In genomic region chr13:104229181-104229580, GRCm38 (mm10) we compare ENCODE assay signal across 8 mouse cellular contexts. TPM values are rescaled to one million over a fixed set of nuclear protein-coding genes. Genes with fewer than 3 reads are reported as not detected.
DNase-seq lines count a peak whose midpoint lies in the region; ATAC-seq and TF ChIP-seq lines count a peak whose summit lies in the region.

No protein-coding gene starts in this region.

- TF ChIP-seq CTCF in heart, adult 2 months (IDR thresholded peaks at IDR 0.05): no peak
- no peak for TF ChIP-seq CTCF in CH12.LX (conservative IDR thresholded peaks at IDR 0.05 in 1 of 2, IDR thresholded peaks at IDR 0.05 in 1 of 2; ENCODE audit: low read depth in 2 of 2, low read length in 2 of 2)

- H3K9ac ChIP-seq in heart, adult 2 months (ENCODE audit: low read depth, low read length): no peak overlapping the region
- H3K9ac ChIP-seq in CH12.LX (ENCODE audit: insufficient read depth, low read depth): peak overlapping the region; percentile 84
- H3K9ac ChIP-seq in forebrain, embryonic 11.5 days (ENCODE audit: low read length): peak overlapping the region; percentile 88
- peak overlapping the region; percentile 87 for H3K9ac ChIP-seq in liver, embryonic 12.5 days

- intact Hi-C loops in heart, adult 2 months (cut with DNase I): loop anchor here (2.0 kb wide), 1 partner anchor 50 kb away; the partner anchor contains the start of genes Trappc13 and Trim23
- intact Hi-C loops in left cerebral cortex, postnatal 36 days (cut with DNase I): loop anchor here (10.0 kb wide), 1 partner anchor 556 kb away; no protein-coding TSS in a partner anchor

- no peak for DNase-seq in heart, adult 2 months
- DNase-seq in heart, postnatal 4 days: no peak
- DNase-seq in CH12.LX (ENCODE audit: extremely low read depth): peak; percentile 37
- DNase-seq in forebrain, embryonic 11.5 days (ENCODE audit: low spot score): no peak
- no peak for DNase-seq in right cerebral cortex, postnatal 10 days (ENCODE audit: low spot score in 2 of 2)
- DNase-seq in urinary bladder, postnatal 36 days (ENCODE audit: low spot score in 2 of 2): no peak
- DNase-seq in left cerebral cortex, postnatal 36 days (ENCODE audit: low spot score in 2 of 2): no peak

- H3K27ac ChIP-seq in heart, adult 2 months: no peak overlapping the region; the same call in 1 of the 2 replicates
- no peak overlapping the region for H3K27ac ChIP-seq in CH12.LX (ENCODE audit: insufficient read depth, low read depth)
- no peak overlapping the region for H3K27ac ChIP-seq in forebrain, embryonic 11.5 days (ENCODE audit: low read depth, low read length)
- peak overlapping the region; percentile 97 for H3K27ac ChIP-seq in liver, embryonic 12.5 days

- H3K4me1 ChIP-seq in heart, adult 2 months (ENCODE audit: control insufficient read depth, insufficient read depth, low read length): peaks cover 2% of the 10 kb centered on the region
- H3K4me1 ChIP-seq in CH12.LX (ENCODE audit: control insufficient read depth in 1 of 2, insufficient read depth in 2 of 2): peaks cover 0 to 21% of the 10 kb centered on the region in 2 experiments; a peak in 2 of 4 replicates
- peaks cover 3% of the 10 kb centered on the region; the same call in 1 of the 2 replicates for H3K4me1 ChIP-seq in forebrain, embryonic 11.5 days (replicated peaks; ENCODE audit: control insufficient read depth, insufficient read depth, low read length)
- H3K4me1 ChIP-seq in liver, embryonic 12.5 days: peaks cover 22% of the 10 kb centered on the region

- dilution Hi-C loops in CH12.LX (cut with MboI; ENCODE audit: extremely low pct_ligation_motif_present, extremely low pct_unique_long_range_greater_than_20kb, low sequenced_read_pairs): no loop called here

- no peak for TF ChIP-seq RAD21 in CH12.LX (IDR thresholded peaks at IDR 0.05; ENCODE audit: low read depth, low read length)

- H3K4me2 ChIP-seq in CH12.LX (ENCODE audit: insufficient read depth, low read depth, poor library complexity, severe bottlenecking): peak overlapping the region; percentile 61
- peak overlapping the region; percentile 55 for H3K4me2 ChIP-seq in forebrain, embryonic 11.5 days (ENCODE audit: low read depth, low read length, severe bottlenecking)
- peak overlapping the region; percentile 88 for H3K4me2 ChIP-seq in liver, embryonic 12.5 days

- peaks cover 6% of the 10 kb centered on the region for H3K36me3 ChIP-seq in heart, adult 2 months (ENCODE audit: control insufficient read depth, insufficient read depth, low read length)
- H3K36me3 ChIP-seq in CH12.LX (replicated peaks in 1 of 2; ENCODE audit: control insufficient read depth in 1 of 2, insufficient read depth in 1 of 2, low read length in 1 of 2): peaks cover 5 to 11% of the 10 kb centered on the region in 2 experiments
- no peaks in the 10 kb centered on the region for H3K36me3 ChIP-seq in forebrain, embryonic 11.5 days (ENCODE audit: control insufficient read depth, insufficient read depth, low read length)
- peaks cover 22% of the 10 kb centered on the region for H3K36me3 ChIP-seq in liver, embryonic 12.5 days

- H3K4me3 ChIP-seq in heart, adult 2 months: peak overlapping the region; percentile 84
- peak overlapping the region; percentile 64 to 86 (median 67) for H3K4me3 ChIP-seq in CH12.LX (replicated peaks in 1 of 3; ENCODE audit: low read depth in 2 of 3, low read length in 2 of 3, poor library complexity in 1 of 3)
- H3K4me3 ChIP-seq in forebrain, embryonic 11.5 days (ENCODE audit: low read depth, low read length): peak overlapping the region; percentile 72
- peak overlapping the region; percentile 81 for H3K4me3 ChIP-seq in liver, embryonic 12.5 days

- no peaks in the 10 kb centered on the region; the same call in 1 of the 2 replicates for H3K79me2 ChIP-seq in heart, adult 2 months (replicated peaks; ENCODE audit: control insufficient read depth, insufficient read depth, low read length)
- peaks cover 36% of the 10 kb centered on the region for H3K79me2 ChIP-seq in CH12.LX (replicated peaks; ENCODE audit: control insufficient read depth, extremely low read depth, insufficient read depth, poor library complexity, severe bottlenecking)

- TF ChIP-seq POLR2A in heart, adult 2 months (IDR thresholded peaks at IDR 0.05; ENCODE audit: insufficient read depth, low read depth, low read length): no peak
- no peak for TF ChIP-seq POLR2A in CH12.LX (IDR thresholded peaks at IDR 0.05; ENCODE audit: low read depth, low read length)

- in situ Hi-C loops in CH12.LX (cut with MboI; ENCODE audit: low pct_ligation_motif_present, low pct_unique_long_range_greater_than_20kb, low sequenced_read_pairs): no loop called here

- no peak for TF ChIP-seq EP300 in heart, adult 2 months (IDR thresholded peaks at IDR 0.05; ENCODE audit: insufficient read depth, low read depth, low read length)
- TF ChIP-seq EP300 in CH12.LX (IDR thresholded peaks at IDR 0.05; ENCODE audit: low read length): no peak

- 2% methylated on average over 15 of the region's 15 CpGs for WGBS in heart, adult 2 months
- 9% methylated on average over 15 of the region's 15 CpGs for WGBS in forebrain, embryonic 11.5 days
- WGBS in liver, embryonic 12.5 days (ENCODE audit: insufficient replicate concordance): 10% methylated on average over 15 of the region's 15 CpGs

- H3K27me3 ChIP-seq in heart, adult 2 months (ENCODE audit: control insufficient read depth, insufficient read depth, low read length): no peaks in the 10 kb centered on the region
- no peaks in the 10 kb centered on the region for H3K27me3 ChIP-seq in CH12.LX (replicated peaks)
- H3K27me3 ChIP-seq in forebrain, embryonic 11.5 days (ENCODE audit: control insufficient read depth, insufficient read depth, low read length): no peaks in the 10 kb centered on the region
- no peaks in the 10 kb centered on the region for H3K27me3 ChIP-seq in liver, embryonic 12.5 days (replicated peaks)

- ATAC-seq in forebrain, embryonic 11.5 days (replicated peaks; ENCODE audit: low FRiP score): peak; percentile 55
- ATAC-seq in liver, embryonic 12.5 days: peak; percentile 52

- H3K9me3 ChIP-seq in CH12.LX (replicated peaks; ENCODE audit: low read length): no peaks in the 10 kb centered on the region
- H3K9me3 ChIP-seq in forebrain, embryonic 11.5 days (ENCODE audit: control insufficient read depth, low read length): no peaks in the 10 kb centered on the region
- H3K9me3 ChIP-seq in liver, embryonic 12.5 days (replicated peaks): no peaks in the 10 kb centered on the region

TF ChIP-seq in CH12.LX, 34 proteins besides CTCF, POLR2A, EP300 and RAD21 (continues in another document):
- no peak for TF ChIP-seq MAFK (IDR thresholded peaks at IDR 0.05; ENCODE audit: insufficient replicate concordance, low read length)
- TF ChIP-seq E2F4 (IDR thresholded peaks at IDR 0.05; ENCODE audit: insufficient replicate concordance, low read depth, low read length): no peak

RNA-seq across cellular contexts. Expression of gene Ppwd1, which starts 0.5 kb away (rescaled TPM):
- total RNA-seq in heart, adult 2 months (2021): 1 to 10 TPM; 6.3 to 6.8 TPM
- 1.3 and 3.7 TPM in 2 replicates for polyA plus RNA-seq in heart, adult 2 months (2012; rRNA removed)
- 10 to 100 TPM; 10.2 to 11.6 TPM for total RNA-seq in heart, postnatal 4 days (2021)
- total RNA-seq in CH12.LX (2012; rRNA removed) (14.8 and 15.6 TPM in 2 replicates), CH12.LX (2014; rRNA removed) (23.0 and 25.4 TPM in 2 replicates)
- polyA plus RNA-seq in CH12.LX (2012; ENCODE audit: insufficient read length, low read depth): 20.7 and 22.6 TPM in 2 replicates
- polyA plus RNA-seq in forebrain, embryonic 11.5 days (2014; fragmentation: Nextera tagmentation; extraction: Ambion mirVana): 15.8 and 16.6 TPM in 2 replicates
- polyA plus RNA-seq in liver, embryonic 12.5 days (2016; fragmentation: Nextera tagmentation; extraction: Ambion mirVana): 12.7 and 12.9 TPM in 2 replicates
- total RNA-seq in left cerebral cortex, postnatal 36 days (2021): 10 to 100 TPM in 1 of 2 experiments, 1 to 10 TPM in 1; 9.3 to 13.7 TPM

RNA-seq across cellular contexts. Expression of gene Cenpk, which starts 0.8 kb away (rescaled TPM):
- total RNA-seq in heart, adult 2 months (2021): under 1 TPM; 0.29 to 0.32 TPM
- not detected in 2 replicates for polyA plus RNA-seq in heart, adult 2 months (2012; rRNA removed)
- 10 to 100 TPM; 10.2 to 13.5 TPM for total RNA-seq in heart, postnatal 4 days (2021)
- total RNA-seq in CH12.LX (2012; rRNA removed): 19.0 and 28.5 TPM in 2 replicates
- total RNA-seq in CH12.LX (2014; rRNA removed): 111 and 113 TPM in 2 replicates
- polyA plus RNA-seq in CH12.LX (2012; ENCODE audit: insufficient read length, low read depth): 26.7 and 35.5 TPM in 2 replicates
- polyA plus RNA-seq in forebrain, embryonic 11.5 days (2014; fragmentation: Nextera tagmentation; extraction: Ambion mirVana): 77.8 and 92.6 TPM in 2 replicates
- 89.2 and 94.6 TPM in 2 replicates for polyA plus RNA-seq in liver, embryonic 12.5 days (2016; fragmentation: Nextera tagmentation; extraction: Ambion mirVana)
- total RNA-seq in left cerebral cortex, postnatal 36 days (2021): 1 to 10 TPM; 1.0 to 1.2 TPM

RNA-seq across cellular contexts. Expression of gene Trim23, which starts 50.6 kb away (rescaled TPM):
- total RNA-seq in heart, adult 2 months (2021): 10 to 100 TPM; 20.4 to 22.3 TPM
- 3.9 and 8.1 TPM in 2 replicates for polyA plus RNA-seq in heart, adult 2 months (2012; rRNA removed)
- total RNA-seq in heart, postnatal 4 days (2021): 10 to 100 TPM; 17.8 to 19.9 TPM
- total RNA-seq in CH12.LX (2012; rRNA removed): 11.0 and 11.6 TPM in 2 replicates
- total RNA-seq in CH12.LX (2014; rRNA removed): 20.4 and 21.9 TPM in 2 replicates
- polyA plus RNA-seq in CH12.LX (2012; ENCODE audit: insufficient read length, low read depth): 9.0 and 10.3 TPM in 2 replicates
- 23.2 and 27.6 TPM in 2 replicates for polyA plus RNA-seq in forebrain, embryonic 11.5 days (2014; fragmentation: Nextera tagmentation; extraction: Ambion mirVana)
- polyA plus RNA-seq in liver, embryonic 12.5 days (2016; fragmentation: Nextera tagmentation; extraction: Ambion mirVana): 10.6 and 11.4 TPM in 2 replicates
- 10 to 100 TPM; 53.9 to 54.4 TPM for total RNA-seq in left cerebral cortex, postnatal 36 days (2021)

RNA-seq across cellular contexts. Expression of gene Trappc13, which starts 50.9 kb away (rescaled TPM):
- total RNA-seq in heart, adult 2 months (2021): 10 to 100 TPM; 34.3 to 38.1 TPM
- polyA plus RNA-seq in heart, adult 2 months (2012; rRNA removed): 7.9 and 15.2 TPM in 2 replicates
- total RNA-seq in heart, postnatal 4 days (2021): 10 to 100 TPM; 35.3 to 35.8 TPM
- total RNA-seq in CH12.LX (2012; rRNA removed): 30.2 and 35.1 TPM in 2 replicates
- 61.9 and 65.5 TPM in 2 replicates for total RNA-seq in CH12.LX (2014; rRNA removed)
- 34.6 and 38.6 TPM in 2 replicates for polyA plus RNA-seq in CH12.LX (2012; ENCODE audit: insufficient read length, low read depth)
- 85.0 and 101 TPM in 2 replicates for polyA plus RNA-seq in forebrain, embryonic 11.5 days (2014; fragmentation: Nextera tagmentation; extraction: Ambion mirVana)
- polyA plus RNA-seq in liver, embryonic 12.5 days (2016; fragmentation: Nextera tagmentation; extraction: Ambion mirVana): 39.5 and 42.6 TPM in 2 replicates
- total RNA-seq in left cerebral cortex, postnatal 36 days (2021): 10 to 100 TPM; 52.0 to 55.4 TPM

RNA-seq across cellular contexts. Expression of gene Adamts6, which starts 58.5 kb away (rescaled TPM):
- 1 to 10 TPM; 3.3 to 3.6 TPM for total RNA-seq in heart, adult 2 months (2021)
- 1.2 and 2.5 TPM in 2 replicates for polyA plus RNA-seq in heart, adult 2 months (2012; rRNA removed)
- total RNA-seq in heart, postnatal 4 days (2021): 10 to 100 TPM; 19.9 to 21.8 TPM
- total RNA-seq in CH12.LX (2012; rRNA removed) (0.34 TPM in 2 replicates), CH12.LX (2014; rRNA removed) (0.72 and 1.3 TPM in 2 replicates)
- polyA plus RNA-seq in CH12.LX (2012; ENCODE audit: insufficient read length, low read depth): 1.00 and 1.1 TPM in 2 replicates
- 2.9 and 3.2 TPM in 2 replicates for polyA plus RNA-seq in forebrain, embryonic 11.5 days (2014; fragmentation: Nextera tagmentation; extraction: Ambion mirVana)
- 0.25 and 0.31 TPM in 2 replicates for polyA plus RNA-seq in liver, embryonic 12.5 days (2016; fragmentation: Nextera tagmentation; extraction: Ambion mirVana)
- 1 to 10 TPM; 4.4 to 4.9 TPM for total RNA-seq in left cerebral cortex, postnatal 36 days (2021)

Comparison
In these comparisons a context has a peak if more than half of its experiments do, and no peak if none do; other contexts are left out.
1. RNA of gene Cenpk, which starts 0.8 kb away (total RNA-seq): 19.0 to 113 TPM in CH12.LX and 10.2 to 13.5 TPM in heart, postnatal 4 days; 1.0 to 1.2 TPM in left cerebral cortex, postnatal 36 days and 0.29 to 0.32 TPM in heart, adult 2 months; every median in the first group is over 4 times any median in the second.
2. Peak in every context shown above with its lines, with median percentiles within 50 percentile points of each other: H3K4me3 ChIP-seq and H3K4me2 ChIP-seq.